Mouse (Mus musculus): ENCODE results near the gene Chd2. TPM values are rescaled to one million over a fixed set of nuclear protein-coding genes. Genes with fewer than 3 reads are reported as not detected.

The Chd2 gene
- total RNA-seq, 1 experiment = 46.6 TPM

GRCm38 (mm10) chr7:73533457-73533856 lies 8.2 kb downstream of the Chd2 start:
- peak overlapping the region; percentile 16; the same call in 1 of the 2 replicates for H3K27ac ChIP-seq (ENCODE audit: insufficient read depth, low read depth, low read length, poor library complexity, severe bottlenecking)
- H3K4me3 ChIP-seq (ENCODE audit: insufficient read depth in 1 of 2, low read depth in 1 of 2, low read length in 2 of 2, poor library complexity in 1 of 2, severe bottlenecking in 1 of 2) = no peak overlapping the region
- H3K36me3 ChIP-seq (ENCODE audit: control insufficient read depth, insufficient read depth, low read length, poor library complexity, severe bottlenecking) = peaks cover 2% of the 10 kb centered on the region; the same call in 1 of the 2 replicates
- H3K4me1 ChIP-seq (ENCODE audit: control insufficient read depth in 2 of 2, insufficient read depth in 2 of 2, low read length in 2 of 2, poor library complexity in 1 of 2) = peaks cover 12% of the 10 kb centered on the region in 2 experiments
- H3K9me3 ChIP-seq (ENCODE audit: control insufficient read depth, insufficient read depth, low read depth, low read length) = no peaks in the 10 kb centered on the region
- in situ Hi-C loops (cut with MboI; ENCODE audit: low sequenced_read_pairs in 2 of 2, unreplicated experiment in 2 of 2) = no loop called here
- H3K9ac ChIP-seq (ENCODE audit: insufficient read depth, low read depth, low read length, poor library complexity, severe bottlenecking) = peak overlapping the region; percentile 18; the same call in 1 of the 2 replicates
- no peak for TF ChIP-seq HCFC1 (IDR thresholded peaks at IDR 0.05; ENCODE audit: borderline replicate concordance, insufficient read depth, low read length)
- no peak for TF ChIP-seq CHD2 (IDR thresholded peaks at IDR 0.05; ENCODE audit: low read depth, low read length)
- no peak for TF ChIP-seq ZC3H11A (IDR thresholded peaks at IDR 0.05; ENCODE audit: borderline replicate concordance, low read depth, low read length)
- no peak for TF ChIP-seq ZNF384 (IDR thresholded peaks at IDR 0.05; ENCODE audit: low read depth, low read length)
- TF ChIP-seq MAFK (IDR thresholded peaks at IDR 0.05; ENCODE audit: insufficient read depth, low read depth, low read length) = no peak
- DNase-seq (ENCODE audit: low read depth, low spot score) = no peak

- Histone ChIP-seq H3K27ac (ENCODE audit: insufficient read depth, low read depth, low read length, poor library complexity, severe bottlenecking) (no peak overlapping the region; the same call in 1 of the 2 replicates), H3K9me3 (ENCODE audit: control insufficient read depth, insufficient read depth, low read depth, low read length) (no peaks in the 10 kb centered on the region), H3K36me3 (ENCODE audit: control insufficient read depth, insufficient read depth, low read length, poor library complexity, severe bottlenecking) (peaks cover 2% of the 10 kb centered on the region; the same call in 1 of the 2 replicates), H3K4me3 (ENCODE audit: insufficient read depth in 1 of 2, low read depth in 1 of 2, low read length in 2 of 2, poor library complexity in 1 of 2, severe bottlenecking in 1 of 2) (no peak overlapping the region), H3K9ac (ENCODE audit: insufficient read depth, low read depth, low read length, poor library complexity, severe bottlenecking) (peak overlapping the region; percentile 18; the same call in 1 of the 2 replicates), H3K4me1 (ENCODE audit: control insufficient read depth in 2 of 2, insufficient read depth in 2 of 2, low read length in 2 of 2, poor library complexity in 1 of 2) (peaks cover 12% of the 10 kb centered on the region in 2 experiments)
- in situ Hi-C loops (cut with MboI; ENCODE audit: low sequenced_read_pairs in 2 of 2, unreplicated experiment in 2 of 2) = no loop called here
- no peak for TF ChIP-seq ZC3H11A (IDR thresholded peaks at IDR 0.05; ENCODE audit: borderline replicate concordance, low read depth, low read length)
- no peak for TF ChIP-seq CHD2 (IDR thresholded peaks at IDR 0.05; ENCODE audit: low read depth, low read length)
- TF ChIP-seq MAFK (IDR thresholded peaks at IDR 0.05; ENCODE audit: insufficient read depth, low read depth, low read length) = no peak
- TF ChIP-seq ZNF384 (IDR thresholded peaks at IDR 0.05; ENCODE audit: low read depth, low read length) = no peak
- DNase-seq (ENCODE audit: low read depth, low spot score) = no peak
Observed at GRCm38 (mm10) chr7:73532916-73533315, 8.7 kb downstream of the Chd2 start.

GRCm38 (mm10) chr7:73532139-73532538 lies 9.5 kb downstream of the Chd2 start:
- in situ Hi-C loops (cut with MboI; ENCODE audit: low sequenced_read_pairs in 2 of 2, unreplicated experiment in 2 of 2) = no loop called here
- peaks cover 2% of the 10 kb centered on the region; the same call in 1 of the 2 replicates for H3K36me3 ChIP-seq (ENCODE audit: control insufficient read depth, insufficient read depth, low read length, poor library complexity, severe bottlenecking)
- peaks cover 12% of the 10 kb centered on the region in 2 experiments for H3K4me1 ChIP-seq (ENCODE audit: control insufficient read depth in 2 of 2, insufficient read depth in 2 of 2, low read length in 2 of 2, poor library complexity in 1 of 2)
- H3K9me3 ChIP-seq (ENCODE audit: control insufficient read depth, insufficient read depth, low read depth, low read length) = no peaks in the 10 kb centered on the region
- TF ChIP-seq ZNF384 (IDR thresholded peaks at IDR 0.05; ENCODE audit: low read depth, low read length) (peak; percentile 87), CHD2 (IDR thresholded peaks at IDR 0.05; ENCODE audit: low read depth, low read length) (no peak), HCFC1 (IDR thresholded peaks at IDR 0.05; ENCODE audit: borderline replicate concordance, insufficient read depth, low read length) (no peak), ZC3H11A (IDR thresholded peaks at IDR 0.05; ENCODE audit: borderline replicate concordance, low read depth, low read length) (no peak), MAFK (IDR thresholded peaks at IDR 0.05; ENCODE audit: insufficient read depth, low read depth, low read length) (no peak)
- no peak overlapping the region for H3K9ac ChIP-seq (ENCODE audit: insufficient read depth, low read depth, low read length, poor library complexity, severe bottlenecking)
- DNase-seq (ENCODE audit: low read depth, low spot score) = no peak
- H3K27ac ChIP-seq (ENCODE audit: insufficient read depth, low read depth, low read length, poor library complexity, severe bottlenecking) = no peak overlapping the region
- H3K4me3 ChIP-seq (ENCODE audit: insufficient read depth in 1 of 2, low read depth in 1 of 2, low read length in 2 of 2, poor library complexity in 1 of 2, severe bottlenecking in 1 of 2) = no peak overlapping the region

GRCm38 (mm10) chr7:73531506-73532093 lies 10.0 kb downstream of the Chd2 start:
- Histone ChIP-seq H3K36me3 (ENCODE audit: control insufficient read depth, insufficient read depth, low read length, poor library complexity, severe bottlenecking) (peaks cover 2% of the 10 kb centered on the region; the same call in 1 of the 2 replicates), H3K4me3 (ENCODE audit: insufficient read depth in 1 of 2, low read depth in 1 of 2, low read length in 2 of 2, poor library complexity in 1 of 2, severe bottlenecking in 1 of 2) (no peak overlapping the region), H3K9me3 (ENCODE audit: control insufficient read depth, insufficient read depth, low read depth, low read length) (no peaks in the 10 kb centered on the region), H3K9ac (ENCODE audit: insufficient read depth, low read depth, low read length, poor library complexity, severe bottlenecking) (no peak overlapping the region), H3K27ac (ENCODE audit: insufficient read depth, low read depth, low read length, poor library complexity, severe bottlenecking) (no peak overlapping the region; the same call in 1 of the 2 replicates), H3K4me1 (ENCODE audit: control insufficient read depth in 2 of 2, insufficient read depth in 2 of 2, low read length in 2 of 2, poor library complexity in 1 of 2) (peaks cover 11 to 12% of the 10 kb centered on the region in 2 experiments)
- no peak for DNase-seq (ENCODE audit: low read depth, low spot score)
- TF ChIP-seq CHD2 (IDR thresholded peaks at IDR 0.05; ENCODE audit: low read depth, low read length) (no peak), MAFK (IDR thresholded peaks at IDR 0.05; ENCODE audit: insufficient read depth, low read depth, low read length) (no peak), ZC3H11A (IDR thresholded peaks at IDR 0.05; ENCODE audit: borderline replicate concordance, low read depth, low read length) (no peak), HCFC1 (IDR thresholded peaks at IDR 0.05; ENCODE audit: borderline replicate concordance, insufficient read depth, low read length) (no peak), ZNF384 (IDR thresholded peaks at IDR 0.05; ENCODE audit: low read depth, low read length) (no peak)
- in situ Hi-C loops (cut with MboI; ENCODE audit: low sequenced_read_pairs in 2 of 2, unreplicated experiment in 2 of 2) = no loop called here
